Mouse (Mus musculus): ENCODE results near the gene Olfr742.

Olfr742 gene

DNA sequence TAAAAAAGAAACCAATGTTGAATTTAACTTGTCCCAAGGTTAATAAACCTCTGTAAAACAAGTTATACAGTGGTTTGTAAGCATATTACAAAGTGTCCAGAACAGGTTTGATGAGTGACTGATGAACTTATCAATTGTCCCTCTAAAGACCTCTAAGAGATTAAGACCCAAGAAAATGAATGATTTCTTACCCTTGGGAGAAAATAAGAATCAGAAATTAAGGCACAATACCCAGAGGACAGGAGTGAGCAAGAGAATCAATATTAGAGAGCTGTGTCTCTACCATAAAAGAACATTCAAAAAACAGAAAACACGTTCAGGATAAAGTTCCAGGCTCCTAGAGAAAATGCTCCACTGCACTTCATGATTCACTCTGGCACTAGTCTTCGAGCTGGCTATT, at the start of gene Olfr742:
Gene Olfr742, plus strand, starts transcription at position 301 of the 400 bp plus-strand sequence.
- DNase-seq (ENCODE audit: low read depth), result no peak

DNA sequence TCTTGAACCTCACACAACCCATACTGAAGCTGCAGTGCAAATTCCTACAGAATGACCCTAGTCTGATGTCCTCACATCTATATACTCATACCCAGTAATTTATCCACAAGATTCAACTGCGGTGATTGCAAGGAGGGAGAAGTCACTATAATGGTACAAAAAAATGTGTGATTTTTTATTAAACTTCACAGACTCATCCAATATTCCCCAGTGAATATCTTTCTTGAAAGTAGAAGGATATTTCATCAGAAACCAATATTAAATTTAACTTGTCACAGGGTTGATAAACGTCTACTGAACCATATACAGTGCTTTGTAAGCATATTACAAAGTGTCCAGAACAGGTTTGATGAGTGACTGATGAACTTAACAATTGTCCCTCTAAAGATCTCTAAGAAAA, 31.0 kb upstream of the Olfr742 start, which contains the start of gene Olfr741:
Gene Olfr741, plus strand, starts transcription at position 301 of the 400 bp plus-strand sequence.
- DNase-seq (ENCODE audit: low read depth), result no peak

DNA sequence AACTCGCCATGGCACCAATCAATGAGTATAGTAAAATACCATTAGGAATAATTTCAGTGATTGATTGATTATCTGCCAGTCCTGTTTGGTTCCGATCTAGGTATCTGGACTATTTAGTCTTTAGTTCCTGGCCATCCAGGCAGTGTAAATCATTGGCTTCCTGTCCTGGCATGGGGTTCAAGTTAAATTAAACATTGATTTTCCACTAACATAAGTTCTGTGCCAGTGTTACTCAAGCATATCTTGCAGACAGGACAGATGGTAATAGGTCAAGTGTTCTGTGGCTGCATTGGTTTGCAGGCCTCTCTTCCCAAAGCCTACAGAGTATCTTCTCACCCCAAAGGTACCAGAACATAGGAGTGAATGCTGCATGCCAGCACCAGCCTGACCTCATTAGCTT, 25.0 kb upstream of the Olfr742 start:
- no peak for DNase-seq (ENCODE audit: low read depth)

DNA sequence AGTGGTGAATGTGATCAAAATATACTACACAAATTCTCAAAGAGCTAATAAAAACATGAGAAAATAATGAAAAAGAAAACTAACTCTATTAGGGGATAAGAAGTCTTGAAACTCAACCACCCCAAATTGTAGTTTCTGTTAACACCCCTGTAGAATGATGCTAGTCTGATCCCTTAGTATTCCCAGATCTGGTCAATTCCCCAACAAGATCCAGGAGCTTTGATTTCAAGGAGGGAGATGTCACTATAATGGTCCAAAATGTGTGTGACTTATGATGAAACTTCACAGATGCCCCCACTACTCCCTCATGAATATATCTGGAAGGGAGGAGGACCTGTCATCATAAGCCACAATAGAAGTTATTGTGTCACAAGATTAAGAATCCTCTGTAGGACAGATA, 18.1 kb downstream of the Olfr742 start, which contains the start of gene Olfr743:
Gene Olfr743, plus strand, starts transcription at position 301 of the 400 bp plus-strand sequence.
- DNase-seq (ENCODE audit: low read depth), result no peak

DNA sequence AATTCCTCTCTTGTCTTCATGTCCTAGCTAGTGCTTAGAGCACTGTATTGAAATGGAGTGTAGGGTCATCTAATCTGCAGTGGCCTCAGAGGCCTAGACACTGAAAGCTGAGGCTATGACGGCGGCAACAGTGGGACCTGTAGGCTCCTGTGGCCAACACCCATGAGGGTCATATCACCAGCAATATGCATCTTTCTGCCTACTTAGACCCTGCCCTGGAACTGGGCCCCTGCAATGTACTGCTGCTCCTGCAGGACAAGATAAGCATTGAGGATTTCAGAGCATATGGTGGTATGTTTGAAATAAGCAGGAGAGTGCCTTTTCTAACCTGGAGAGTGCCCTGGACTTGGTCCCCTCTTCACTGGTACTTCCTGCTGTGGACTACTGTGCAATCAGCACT, 49.3 kb downstream of the Olfr742 start:
- no peak for DNase-seq (ENCODE audit: low read depth)

All from naive thymus-derived CD4-positive, alpha-beta T cell, adult 2 months (primary cell).